Mouse (Mus musculus) cerebellum, postnatal 14 days (tissue): ENCODE results near the gene Eif4g2.

Experiments used
- DNase-seq, 2 experiments: peaks; one replicate each; pipeline ENCODE4 v3.0.0; 2021; ENCODE audit warnings: mixed read lengths in 2 of 2

Eif4g2 gene

DNA sequence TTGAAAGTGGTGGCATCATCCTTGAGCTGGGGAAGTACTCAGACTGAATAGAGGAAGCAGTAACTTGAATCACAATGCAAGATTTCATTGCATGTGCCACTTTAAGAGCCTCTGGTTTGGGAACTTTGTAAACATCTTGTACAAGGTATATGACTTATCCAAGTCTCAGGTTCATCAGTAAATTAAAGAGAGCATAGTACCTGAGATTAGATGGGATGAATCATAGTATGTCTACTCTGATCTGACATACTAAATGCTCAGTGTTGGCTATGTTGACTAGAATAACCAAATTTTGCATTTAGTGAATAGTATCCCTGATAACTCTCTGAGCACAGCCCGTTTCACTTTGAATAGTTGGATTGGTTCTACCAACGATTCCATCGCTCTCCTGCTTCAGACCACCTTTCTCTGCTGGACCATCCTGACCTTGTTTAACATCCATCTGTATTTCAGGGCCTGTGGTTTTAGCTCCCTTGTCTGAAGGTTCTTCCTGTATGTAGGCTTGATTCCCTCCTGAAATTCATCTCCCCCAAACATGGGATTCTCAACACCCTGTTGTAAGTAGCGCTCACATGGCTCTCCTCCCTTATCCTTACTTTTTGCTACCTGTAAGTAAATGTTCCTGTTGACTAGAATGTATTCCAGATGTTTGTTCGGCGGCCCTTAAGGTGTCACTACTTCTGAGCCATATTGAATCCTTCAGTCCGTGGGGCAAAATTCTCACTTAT is 13.2 kb downstream of the Eif4g2 start:
- DNase-seq: no peak

DNA sequence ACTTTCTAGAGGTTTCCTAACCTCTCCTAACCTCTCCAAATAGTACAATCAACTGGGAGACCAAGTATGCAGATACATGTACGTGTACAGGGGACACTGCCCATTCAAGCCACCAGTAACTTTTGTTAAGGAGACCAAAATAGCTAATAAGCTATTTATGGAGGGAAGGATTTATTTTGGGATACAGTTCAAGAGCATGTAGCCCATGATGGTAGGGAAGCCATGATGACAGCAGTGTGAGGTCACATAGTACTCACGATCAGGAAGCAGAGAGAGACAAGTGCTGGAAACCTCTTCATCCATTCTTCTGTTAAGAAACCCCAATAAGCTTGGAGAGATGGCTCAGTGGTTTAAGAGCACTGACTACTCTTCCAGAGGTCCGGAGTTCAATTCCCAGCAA is 14.6 kb downstream of the Eif4g2 start:
- no peak for DNase-seq

DNA sequence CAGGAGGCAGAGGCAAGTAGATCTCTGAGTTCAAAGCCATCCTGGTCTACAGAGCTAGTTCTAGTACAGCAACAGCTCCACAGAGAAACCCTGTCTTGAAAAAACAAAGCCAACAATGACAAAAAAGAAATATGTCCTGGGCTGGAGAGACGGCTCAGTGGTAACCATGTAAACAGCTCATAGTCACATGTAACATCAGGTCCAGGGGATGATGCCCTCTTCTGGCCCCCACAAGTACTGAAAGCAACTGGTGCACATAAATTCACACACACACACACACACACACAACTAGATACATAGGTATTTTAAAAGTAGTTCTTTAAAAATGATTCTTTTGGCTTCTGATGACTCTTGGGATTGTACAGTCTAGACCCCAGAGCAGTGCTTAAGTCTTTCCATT is 19.9 kb downstream of the Eif4g2 start:
- DNase-seq: no peak

GRCm38 (mm10) chr7:111059527-111059926 is 23.3 kb downstream of the Eif4g2 start:
- DNase-seq: no peak

- DNase-seq: no peak
These were observed 26.7 kb downstream of the Eif4g2 start for GRCm38 (mm10) chr7:111055984-111056657.

- DNase-seq: no peak
These were observed 27.6 kb downstream of the Eif4g2 start for GRCm38 (mm10) chr7:111055221-111055620.

- DNase-seq: peak; percentile 67 to 81
These were observed 33.0 kb downstream of the Eif4g2 start for GRCm38 (mm10) chr7:111049652-111050421.

DNA sequence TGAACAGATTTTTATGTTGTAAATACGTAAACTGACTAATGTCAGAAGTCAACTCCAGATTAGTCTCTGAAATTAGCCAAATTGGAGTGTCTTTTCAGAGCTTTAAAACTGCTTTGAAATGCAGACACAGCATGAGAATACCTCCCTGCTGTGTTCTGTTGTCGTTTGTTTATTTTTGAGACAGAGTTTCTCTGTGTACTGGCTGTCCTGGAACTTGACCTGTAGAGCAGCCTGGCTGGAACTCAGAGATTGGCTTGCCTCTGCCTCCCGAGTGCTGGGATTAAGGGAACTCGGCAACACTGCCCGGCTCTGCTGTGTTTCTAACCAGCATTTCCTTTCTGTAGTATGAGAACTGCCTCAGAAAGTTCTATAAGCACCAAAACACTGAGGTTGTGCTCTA is 33.9 kb downstream of the Eif4g2 start:
- no peak for DNase-seq

DNA sequence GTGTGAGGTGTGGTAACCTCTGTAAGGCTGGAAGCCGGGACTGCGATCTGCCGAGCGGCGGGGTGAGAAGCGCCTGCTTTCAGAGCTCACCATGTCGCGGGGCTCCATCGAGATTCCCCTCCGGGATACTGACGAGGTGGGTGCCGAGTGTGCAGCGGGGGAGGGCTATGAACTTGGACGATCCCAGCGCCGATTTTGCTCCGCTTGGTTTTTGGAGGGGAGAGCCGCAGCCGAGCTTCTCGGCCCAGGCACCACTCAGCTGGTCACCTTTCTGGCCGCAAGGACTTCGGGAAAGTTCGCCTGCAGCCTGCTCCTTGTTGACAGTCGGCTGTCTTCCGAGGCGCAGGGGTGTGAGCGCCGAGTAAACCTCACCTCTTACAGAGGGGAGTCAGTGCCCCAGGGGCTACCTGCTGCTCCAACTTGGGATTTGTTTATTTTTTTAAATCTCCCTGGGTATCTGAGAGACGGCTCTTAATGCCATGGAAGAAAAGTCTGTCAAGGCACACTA is 53.7 kb downstream of the Eif4g2 start:
- DNase-seq: no peak

GRCm38 (mm10) chr7:111028281-111029045 is 54.4 kb downstream of the Eif4g2 start, which contains the start of gene Ctr9:
Gene Ctr9, plus strand, starts transcription at chr7:111028951.
- DNase-seq: peak; percentile 96 to 97

DNA sequence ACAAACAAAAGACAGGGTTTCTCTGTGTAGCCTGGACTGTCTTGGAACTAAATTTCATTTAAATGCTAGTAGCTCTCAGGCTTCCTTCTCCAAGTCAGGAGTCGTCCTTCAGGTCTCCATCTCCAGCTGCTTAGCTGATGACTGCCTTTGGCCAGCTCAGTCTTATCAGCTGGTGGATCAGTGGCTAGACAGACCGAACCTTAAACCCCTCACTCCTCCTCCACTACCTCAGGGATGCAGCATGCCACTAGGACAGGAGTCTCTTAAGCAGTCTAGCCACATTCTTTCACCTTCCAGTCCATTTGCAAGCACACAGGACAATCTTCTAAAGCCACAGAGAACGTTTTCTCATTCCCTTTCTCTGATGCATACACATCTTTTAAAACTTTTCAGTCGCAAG is 57.9 kb downstream of the Eif4g2 start:
- no peak for DNase-seq

GRCm38 (mm10) chr7:111024068-111024594 is 58.7 kb downstream of the Eif4g2 start:
- peak; percentile 12 to 19 for DNase-seq

GRCm38 (mm10) chr7:111020814-111021213 is 62.0 kb downstream of the Eif4g2 start:
- DNase-seq: no peak
